Mouse (Mus musculus) spleen, postnatal 10 days (tissue): Measurements from ENCODE around the gene Adamts13.

Source experiments
- DNase-seq, 2 experiments: peaks; one replicate each; pipeline ENCODE4 v3.0.0; 2021 to 2022; ENCODE audit warnings: low spot score in 2 of 2

Adamts13 gene

GRCm38 (mm10) chr2:26967262-26967661 lies 6.0 kb upstream of the Adamts13 start:
- no peak for DNase-seq

- no peak for DNase-seq
These were observed 744 bp downstream of the Adamts13 start for GRCm38 (mm10) chr2:26973960-26974359.

- no peak for DNase-seq
These were observed 7.1 kb downstream of the Adamts13 start for GRCm38 (mm10) chr2:26980361-26980760.

GRCm38 (mm10) chr2:26984179-26984578 lies 11.0 kb downstream of the Adamts13 start:
- no peak for DNase-seq

DNA sequence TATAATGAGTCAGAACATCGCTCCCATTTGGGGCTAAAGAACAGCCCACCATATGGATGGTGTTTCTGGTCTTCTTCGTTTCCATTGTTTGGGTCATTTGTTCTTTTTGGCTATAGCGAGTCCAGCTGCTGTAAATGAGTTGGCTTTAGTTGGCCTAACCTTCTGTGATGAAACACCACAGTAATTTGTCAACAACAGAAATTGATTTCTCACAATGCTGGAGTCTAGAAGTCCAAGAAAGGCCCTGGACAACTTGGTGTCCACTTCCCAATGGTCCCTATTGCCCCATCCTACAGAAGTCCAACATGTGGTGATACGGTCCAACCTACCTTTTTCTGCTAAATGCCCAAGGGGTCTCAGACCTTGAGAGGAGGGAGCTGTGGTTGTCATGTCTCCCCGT lies 11.4 kb downstream of the Adamts13 start:
- DNase-seq, result no peak

DNA sequence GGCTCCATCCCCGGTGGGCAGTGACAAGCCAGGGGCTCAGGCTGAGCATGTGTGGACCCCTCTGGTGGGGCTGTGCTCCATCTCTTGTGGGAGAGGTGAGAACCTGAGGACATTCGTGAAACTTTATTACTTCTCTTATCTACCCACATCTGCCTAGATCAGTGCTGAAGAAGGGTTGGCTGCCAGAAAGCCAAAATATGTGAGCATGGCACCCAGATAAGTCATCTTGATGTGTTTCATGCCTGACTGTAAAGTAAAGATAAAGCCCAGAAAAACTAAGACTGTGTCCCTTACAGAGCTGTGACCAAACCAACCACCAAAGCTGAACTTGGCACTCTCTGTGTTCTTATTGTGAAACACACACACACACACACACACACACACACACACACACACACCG lies 20.7 kb downstream of the Adamts13 start:
- no peak for DNase-seq

DNA sequence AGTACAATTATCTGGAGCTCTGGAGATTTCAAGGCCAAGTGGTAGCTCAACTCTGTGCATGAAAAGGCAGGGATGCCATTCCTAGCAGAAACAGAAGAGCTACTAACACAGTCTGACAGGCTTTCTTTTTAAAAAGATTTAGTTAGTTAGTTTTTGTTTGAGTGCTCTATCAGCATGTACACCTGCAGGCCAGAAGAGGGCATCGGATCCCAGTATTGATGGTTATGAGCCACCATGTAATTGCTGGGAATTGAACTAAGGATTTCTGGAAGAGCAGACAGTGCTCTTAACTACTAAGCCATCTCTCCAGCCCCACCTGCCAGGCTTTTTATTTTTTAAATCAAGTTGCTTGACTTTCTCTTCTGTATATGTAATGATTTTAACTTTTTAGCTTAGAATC lies 24.3 kb downstream of the Adamts13 start:
- no peak for DNase-seq

DNA sequence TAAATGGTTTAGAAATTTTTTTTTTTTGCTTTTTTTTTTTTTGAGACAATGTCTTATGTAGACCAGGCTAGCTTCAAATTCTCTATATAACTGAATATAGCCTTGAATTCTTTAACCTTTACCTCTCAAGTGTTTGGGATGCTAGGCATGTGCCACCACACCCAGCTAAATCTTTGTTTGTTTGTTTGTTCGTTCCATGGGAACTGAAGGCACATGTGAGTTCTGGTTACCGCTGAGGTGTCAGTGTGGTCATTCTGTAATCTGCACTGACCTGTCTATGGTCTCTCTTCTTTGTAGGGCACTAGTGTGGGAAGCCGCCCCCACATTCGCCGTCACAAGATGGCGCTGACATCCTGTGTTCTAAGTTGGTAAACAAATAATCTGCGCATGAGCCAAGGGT lies 24.8 kb downstream of the Adamts13 start:
- DNase-seq, result no peak

DNA sequence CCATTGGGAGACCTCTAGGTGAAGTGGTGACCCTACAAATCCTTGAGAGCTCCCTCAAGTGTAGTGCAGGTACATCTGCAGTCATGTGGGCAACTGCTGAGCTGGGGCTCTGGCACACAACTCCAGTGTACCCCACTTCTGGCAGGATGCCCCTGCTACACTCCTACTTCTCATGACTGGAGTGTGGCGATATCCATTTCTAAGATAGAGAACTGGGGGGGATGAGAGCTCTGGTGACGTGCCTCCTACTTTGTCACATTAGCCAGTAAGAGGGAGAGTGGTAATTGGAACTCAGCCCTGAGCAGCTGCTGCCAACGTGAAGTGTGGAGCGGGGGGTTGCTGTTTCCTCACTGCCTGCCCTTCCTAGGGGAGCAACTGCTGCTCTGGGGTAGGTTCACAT lies 33.0 kb downstream of the Adamts13 start:
- DNase-seq, result no peak

DNA sequence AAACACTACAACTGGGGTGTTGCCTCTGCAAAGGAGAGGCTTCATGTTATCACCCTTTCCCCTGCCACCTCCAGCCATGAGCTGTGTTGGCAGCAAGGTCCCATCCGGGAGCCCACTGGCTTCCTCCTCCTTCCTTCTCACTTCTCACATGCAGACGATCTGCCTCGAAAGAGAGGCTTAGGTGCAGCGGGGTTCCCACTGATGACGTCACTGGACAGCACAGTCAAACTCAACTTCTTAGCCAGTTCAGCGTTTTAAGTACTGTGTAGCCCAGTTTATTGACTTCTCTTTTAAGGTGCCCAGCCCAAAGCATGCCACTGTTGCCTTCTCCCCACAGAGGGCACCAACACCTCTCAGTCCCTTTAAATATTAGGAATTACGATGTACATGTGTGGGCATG lies 34.5 kb downstream of the Adamts13 start:
- no peak for DNase-seq

- peak; percentile 67 to 89 for DNase-seq
These were observed 36.6 kb downstream of the Adamts13 start, which contains the start of gene Cacfd1 for GRCm38 (mm10) chr2:27009714-27010244. TSS of gene Cacfd1 (plus strand) at chr2:27009926.

- peak; percentile 55 to 83 for DNase-seq
These were observed 44.6 kb downstream of the Adamts13 start for GRCm38 (mm10) chr2:27017802-27018201.

GRCm38 (mm10) chr2:27019530-27019929 lies 46.3 kb downstream of the Adamts13 start:
- DNase-seq, result no peak

- no peak for DNase-seq
These were observed 47.9 kb downstream of the Adamts13 start for GRCm38 (mm10) chr2:27021103-27021502.

GRCm38 (mm10) chr2:27022612-27023011 lies 49.4 kb downstream of the Adamts13 start:
- no peak for DNase-seq

DNA sequence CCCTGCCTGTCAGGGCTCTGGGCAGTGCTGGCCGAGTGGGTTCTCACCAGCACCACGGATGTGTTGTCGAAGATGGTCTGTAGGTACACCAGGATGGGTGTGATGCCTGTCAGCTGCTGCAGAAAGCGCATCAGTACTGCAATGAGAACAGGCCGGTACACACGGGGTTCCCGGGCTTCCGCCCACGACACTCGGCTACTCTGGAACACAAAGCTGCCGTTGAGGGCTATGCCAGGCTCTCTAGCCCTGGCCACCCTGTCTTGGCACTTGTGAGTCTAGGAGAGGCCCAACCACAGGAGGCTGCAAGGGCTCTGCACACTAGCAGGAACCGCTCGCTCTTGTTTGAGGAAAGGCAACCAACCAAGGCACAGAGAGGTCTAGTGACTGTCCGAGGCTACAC lies 50.9 kb downstream of the Adamts13 start:
- no peak for DNase-seq

GRCm38 (mm10) chr2:27025545-27025944 lies 52.3 kb downstream of the Adamts13 start:
- DNase-seq, result no peak

GRCm38 (mm10) chr2:27026332-27026731 lies 53.1 kb downstream of the Adamts13 start:
- no peak for DNase-seq

DNA sequence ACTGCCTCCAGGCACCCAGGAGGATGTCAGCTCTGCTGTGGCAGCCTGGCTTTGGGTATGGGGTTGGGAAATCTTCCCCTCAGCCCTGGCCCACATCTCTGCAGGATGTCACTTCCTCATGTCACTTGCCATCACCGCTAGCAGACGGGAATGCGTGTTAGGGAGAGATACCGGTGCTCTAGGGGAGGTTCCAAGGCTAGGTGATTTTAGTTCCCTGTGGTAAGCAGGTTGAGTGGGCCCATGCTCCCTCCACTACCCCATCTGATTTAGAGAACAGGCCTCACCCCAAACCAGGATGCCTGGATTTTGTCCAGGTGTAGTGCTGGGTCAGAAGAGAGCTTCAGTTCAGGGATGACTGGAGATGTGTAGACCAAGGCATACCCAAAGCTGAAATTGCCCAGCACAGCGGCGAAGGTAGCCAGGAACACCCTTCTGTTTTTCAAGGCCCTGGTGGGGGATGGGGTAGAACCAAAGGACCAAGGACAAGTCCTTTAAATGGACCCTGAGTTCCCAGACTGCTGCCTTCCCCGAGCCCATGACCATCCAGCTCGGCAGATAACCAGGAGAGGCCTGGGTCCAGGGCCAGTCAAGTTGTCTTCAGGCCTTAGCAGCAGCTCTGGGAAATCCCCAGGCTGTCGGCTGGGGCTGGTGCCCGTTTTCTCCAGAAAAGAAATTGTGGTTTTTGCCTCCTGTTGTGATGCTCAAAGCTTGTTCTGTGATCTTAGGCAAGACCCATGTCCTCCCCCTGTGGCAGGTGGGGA lies 53.8 kb downstream of the Adamts13 start:
- no peak for DNase-seq

DNA sequence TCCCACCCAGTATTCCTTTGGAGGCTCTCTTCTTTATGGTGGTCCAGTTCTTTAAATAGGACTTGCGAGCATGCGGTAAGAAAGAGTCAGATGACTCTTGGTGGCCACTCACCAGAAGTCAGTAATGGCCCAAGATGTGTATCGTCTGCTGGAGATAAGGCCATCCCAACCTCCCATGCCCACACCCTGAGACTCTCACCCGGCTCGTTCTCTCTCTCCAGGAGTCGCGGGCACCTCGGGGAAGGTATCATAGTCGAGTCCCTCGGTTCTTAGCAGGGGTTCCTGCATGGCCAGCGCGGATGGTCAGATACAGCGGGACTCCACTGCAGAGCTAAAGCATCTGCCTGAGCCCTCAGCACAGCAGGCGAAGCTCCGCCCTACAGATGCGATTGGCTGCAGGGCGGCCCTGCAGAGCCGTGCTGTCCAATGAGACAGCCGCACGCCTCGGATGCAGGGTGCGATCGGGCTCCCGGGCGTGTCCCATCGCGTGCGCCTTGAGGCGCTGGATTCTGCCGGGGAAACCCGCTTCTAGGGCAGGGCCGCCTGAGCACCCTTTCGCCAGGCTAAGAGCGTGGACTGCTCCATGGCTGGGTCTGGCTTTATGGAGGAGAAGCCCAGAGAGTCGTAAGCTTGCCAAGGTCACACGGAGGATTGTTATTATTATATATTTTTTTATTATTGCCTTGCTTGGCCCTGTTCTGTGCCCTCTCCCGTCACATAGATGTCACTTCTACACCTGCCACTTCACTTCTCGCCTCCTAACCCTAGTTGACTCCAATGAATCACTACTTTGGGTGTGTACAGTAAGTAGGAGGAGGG lies 54.6 kb downstream of the Adamts13 start, which contains the start of gene Slc2a6:
Slc2a6 (minus strand) TSS at position 381 of the 819 bp plus-strand sequence.
- peak; percentile 53 to 86 for DNase-seq

DNA sequence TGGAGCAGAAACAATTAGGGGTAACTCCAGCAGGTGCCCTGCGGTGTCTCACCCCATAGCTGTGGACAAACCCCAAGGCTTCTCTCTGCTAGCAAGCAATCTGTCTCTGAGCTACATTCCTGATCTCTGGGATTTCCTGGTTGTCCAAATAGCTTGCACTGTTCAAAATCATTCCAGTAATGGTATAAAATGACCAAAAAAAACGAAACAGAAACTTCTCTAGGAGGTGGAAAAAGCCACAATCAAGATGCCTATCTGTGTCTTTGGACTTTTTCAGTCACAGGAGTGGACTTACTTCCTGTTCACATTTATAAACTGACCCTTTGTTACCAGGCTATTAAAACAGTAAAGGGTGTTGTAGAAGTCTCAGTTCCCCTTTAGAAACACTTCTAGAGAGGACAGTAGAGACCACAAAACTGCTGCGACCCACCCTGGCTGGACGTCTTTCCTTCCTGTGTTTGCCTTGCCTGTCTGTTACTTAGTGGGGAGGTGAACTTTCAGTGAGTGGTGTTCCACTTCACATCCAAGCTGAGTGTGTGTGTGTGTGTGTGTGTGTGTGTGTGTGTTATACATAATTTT lies 55.3 kb downstream of the Adamts13 start:
- no peak for DNase-seq

DNA sequence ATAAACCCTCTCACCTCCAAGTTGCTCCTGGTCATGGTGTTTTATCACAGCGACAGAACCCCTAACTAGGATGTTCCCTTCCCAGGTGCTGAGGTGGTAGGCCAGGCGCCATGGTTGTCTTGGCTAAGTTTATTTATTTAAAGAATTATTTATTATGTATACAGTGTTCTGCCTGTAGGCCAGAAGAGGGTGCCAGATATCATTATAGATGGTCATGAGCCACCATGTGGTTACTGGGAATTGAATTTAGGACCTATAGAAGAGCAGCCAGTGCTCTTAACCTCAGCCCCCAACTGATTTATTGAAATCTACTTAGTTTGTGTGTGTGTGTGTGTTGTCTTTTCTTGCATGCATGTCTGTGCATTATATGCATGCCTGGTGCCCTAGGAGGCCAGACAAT lies 59.1 kb downstream of the Adamts13 start:
- no peak for DNase-seq
